Mouse (Mus musculus) urinary bladder, postnatal 36 days (tissue): ENCODE results near the gene Neo1.
"Not testable (repeated sequence)": the region's sequence is repeated elsewhere in the genome, so short reads cannot be mapped to it uniquely, and the experiment has no call there.

Source experiments
- DNase-seq, 2 experiments: peaks; one replicate each; pipeline ENCODE4 v3.0.0; 2022; ENCODE audit warnings: low spot score in 2 of 2, mixed read lengths in 1 of 2

Gene Neo1

GRCm38 (mm10) chr9:58989255-58989928, 46.8 kb downstream of the Neo1 start:
- DNase-seq: no peak

DNA sequence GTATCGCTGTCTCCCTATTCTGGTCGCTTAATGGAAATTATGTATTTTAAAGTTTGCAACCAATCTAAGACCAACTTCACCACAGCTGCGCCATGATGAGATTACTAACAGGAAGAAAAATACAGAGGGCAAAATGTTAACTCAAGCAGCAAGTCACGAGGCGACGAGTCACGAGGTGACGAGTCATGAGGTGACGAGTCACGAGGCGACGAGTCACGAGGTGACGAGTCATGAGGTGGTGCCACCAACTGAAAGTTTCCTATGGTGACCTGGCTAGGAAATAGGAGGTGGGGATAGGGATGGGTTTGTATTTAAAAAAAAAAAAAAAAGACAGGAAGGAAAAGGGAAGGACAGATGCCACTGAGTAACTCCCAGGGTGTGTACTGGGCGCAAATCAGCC, 57.2 kb downstream of the Neo1 start:
- no peak for DNase-seq

GRCm38 (mm10) chr9:58971154-58971553, 65.1 kb downstream of the Neo1 start:
- DNase-seq: not testable (repeated sequence)

DNA sequence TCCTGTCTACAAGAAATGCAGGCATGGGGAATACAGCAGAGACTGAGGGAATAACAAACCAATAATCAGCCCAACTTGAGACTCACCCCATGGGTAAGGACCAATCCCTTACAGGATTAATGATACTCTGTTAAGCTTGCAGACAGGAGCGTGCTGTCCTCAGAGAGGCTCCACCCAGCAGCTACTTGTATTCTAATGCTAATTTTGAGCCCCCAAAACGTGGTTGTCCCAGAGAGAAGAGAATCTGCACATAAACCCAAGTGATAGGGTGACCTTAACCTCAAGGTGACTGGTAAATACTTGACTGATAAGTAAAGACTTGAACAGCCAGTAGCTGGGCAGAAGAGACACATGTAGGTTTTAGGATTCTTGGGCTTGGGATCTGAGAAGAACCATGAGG, 68.9 kb downstream of the Neo1 start:
- no peak for DNase-seq

- no peak for DNase-seq
Measured at GRCm38 (mm10) chr9:58955507-58955906, 80.7 kb downstream of the Neo1 start.

GRCm38 (mm10) chr9:58945910-58946309, 90.3 kb downstream of the Neo1 start:
- DNase-seq: not testable (repeated sequence)

GRCm38 (mm10) chr9:58934776-58935175, 101.5 kb downstream of the Neo1 start:
- DNase-seq: no peak

DNA sequence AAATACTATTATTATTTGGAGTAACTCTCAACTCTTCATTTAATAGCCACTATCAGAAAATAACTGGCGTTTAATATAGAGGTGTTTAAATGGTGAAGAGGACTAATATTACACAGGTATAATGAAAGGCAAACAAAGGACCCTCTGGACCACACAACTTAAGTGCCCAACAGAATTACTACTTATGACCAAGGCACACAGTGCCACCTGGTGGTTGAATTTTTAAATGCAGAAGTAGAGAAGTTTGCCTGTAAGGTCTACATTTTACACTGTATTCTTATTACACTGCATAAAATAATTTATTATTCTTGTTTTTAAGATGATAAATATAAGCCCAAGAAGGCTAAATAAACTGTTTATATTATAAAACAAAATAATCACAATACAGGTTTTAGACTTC, 108.1 kb downstream of the Neo1 start:
- peak in 1 of 2 experiments; percentile 5 for DNase-seq

DNA sequence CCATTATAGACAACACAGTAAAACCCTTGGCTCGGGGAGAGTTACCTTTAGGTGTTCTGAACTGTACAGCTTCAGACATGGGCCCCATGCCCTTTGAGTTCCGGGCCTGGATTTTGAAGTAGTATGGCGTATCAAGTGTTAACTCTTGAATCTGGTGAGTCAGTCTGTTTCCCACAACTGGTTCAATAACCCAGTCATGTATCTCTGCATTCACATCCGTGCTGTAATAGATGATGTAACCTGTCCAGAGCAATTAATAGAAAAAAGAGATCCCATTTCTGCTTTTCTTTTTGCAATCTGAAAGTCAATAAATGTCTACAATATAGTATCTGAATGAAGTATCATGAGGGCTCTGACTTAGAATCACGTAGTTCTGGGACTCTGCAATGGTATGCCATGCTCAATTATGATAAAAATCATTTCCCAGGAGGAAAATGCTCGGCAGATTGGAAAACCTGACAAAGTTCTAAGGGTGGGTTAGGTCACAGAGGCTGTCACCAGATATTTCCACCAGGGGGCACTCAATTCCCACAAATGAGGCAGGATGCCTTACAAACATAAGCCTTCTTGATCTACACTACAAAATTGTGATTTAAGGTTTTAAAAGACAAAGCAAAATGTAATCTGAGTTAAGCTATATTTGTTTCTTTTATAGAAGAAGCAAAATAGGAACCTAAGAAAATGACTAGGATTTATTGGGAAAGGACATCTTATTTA, 133.2 kb downstream of the Neo1 start:
- DNase-seq: peak; percentile 7 to 31

GRCm38 (mm10) chr9:58899602-58900001, 136.6 kb downstream of the Neo1 start:
- DNase-seq: no peak

GRCm38 (mm10) chr9:58891840-58892640, 144.2 kb downstream of the Neo1 start:
- no peak for DNase-seq

DNA sequence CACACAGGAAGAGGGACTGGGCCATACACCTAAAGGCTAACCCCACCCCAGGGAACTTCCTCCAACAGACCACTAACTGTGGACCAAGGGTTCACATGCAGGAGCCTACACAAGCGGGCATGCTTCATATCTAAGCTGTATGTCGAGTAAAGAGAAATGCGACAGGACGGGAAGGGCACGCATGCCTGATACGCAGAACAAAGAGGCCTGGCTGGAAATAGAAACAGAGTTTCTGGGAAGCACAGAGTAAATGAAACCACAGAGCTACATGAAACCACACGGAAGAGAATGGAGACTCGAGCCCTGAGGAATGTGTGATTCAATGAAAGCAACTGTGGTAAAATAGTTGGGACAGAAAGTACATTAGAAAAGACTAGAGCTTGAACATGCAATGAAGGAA, 145.3 kb downstream of the Neo1 start:
- DNase-seq: no peak

GRCm38 (mm10) chr9:58889782-58890448, 146.3 kb downstream of the Neo1 start:
- no peak for DNase-seq

DNA sequence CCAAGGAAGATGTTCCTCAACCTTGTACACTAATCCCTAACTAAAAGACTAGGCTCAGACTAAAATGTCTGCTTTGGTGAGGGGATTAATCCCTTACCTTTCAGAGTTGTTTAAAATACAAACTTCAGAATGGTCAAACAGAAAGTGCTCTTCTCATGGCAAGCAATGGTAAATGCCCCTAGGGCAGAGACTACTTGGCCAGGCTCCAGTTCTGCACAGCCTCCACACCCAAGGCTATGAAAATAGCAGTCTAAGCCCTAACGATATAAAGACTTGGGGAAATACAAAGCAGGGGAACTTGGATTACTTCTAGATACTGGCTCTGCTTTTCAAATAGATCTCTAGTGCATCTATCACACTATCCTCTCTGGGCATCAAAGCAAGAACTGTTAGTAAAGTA, 153.6 kb downstream of the Neo1 start:
- no peak for DNase-seq

GRCm38 (mm10) chr9:58879836-58880235, 156.4 kb downstream of the Neo1 start:
- DNase-seq: no peak

DNA sequence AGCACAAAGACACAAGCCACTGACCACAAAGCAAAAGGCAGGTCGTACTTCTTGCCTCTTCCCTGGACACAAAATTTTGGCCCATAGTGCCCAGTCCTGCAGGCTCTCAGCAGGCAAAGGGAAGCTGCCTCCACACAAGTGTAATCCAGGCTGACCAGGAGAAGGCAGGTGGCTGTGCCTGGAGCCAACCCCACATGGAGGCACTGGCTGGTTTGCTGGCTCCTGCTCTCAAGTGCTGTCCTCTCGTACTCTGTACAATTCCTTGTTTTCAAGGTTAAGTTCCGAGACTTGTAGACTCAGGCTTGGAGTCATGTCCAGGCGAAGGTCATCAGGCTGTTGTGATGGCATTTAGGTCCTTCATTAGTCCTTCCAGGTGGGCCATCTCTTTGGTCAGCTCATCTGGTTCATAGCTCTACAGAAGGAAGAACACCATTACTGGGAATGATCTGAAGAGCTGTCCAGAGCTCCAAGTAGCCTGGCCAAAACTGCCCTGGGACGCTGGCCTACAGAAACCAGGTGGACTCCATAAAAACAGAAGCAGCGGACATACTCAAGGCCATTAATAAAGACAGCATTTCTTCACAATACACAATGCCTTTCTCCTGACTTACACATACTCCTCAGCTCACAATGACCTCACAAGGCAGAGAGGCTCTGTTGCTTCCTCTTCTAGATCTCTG, 159.2 kb downstream of the Neo1 start:
- DNase-seq: no peak

DNA sequence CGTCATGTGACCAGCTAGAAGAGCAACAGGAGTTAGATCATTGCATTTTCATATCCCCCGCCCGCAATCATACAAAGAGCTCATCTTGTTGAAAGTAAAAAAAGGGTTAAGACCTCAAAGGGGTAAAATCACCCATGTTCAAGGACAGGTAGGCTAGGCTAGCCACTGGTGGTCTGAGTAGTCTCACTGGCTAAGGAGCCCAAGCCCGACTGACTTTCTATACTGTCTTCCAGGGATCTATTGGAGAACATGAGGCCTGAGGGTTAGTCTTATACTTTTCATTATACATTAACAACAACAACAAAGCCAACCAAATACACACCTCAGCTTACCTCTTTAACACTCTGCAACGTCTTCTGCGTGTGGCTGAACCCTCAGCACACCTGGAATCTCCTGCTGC, 160.8 kb downstream of the Neo1 start:
- no peak for DNase-seq

DNA sequence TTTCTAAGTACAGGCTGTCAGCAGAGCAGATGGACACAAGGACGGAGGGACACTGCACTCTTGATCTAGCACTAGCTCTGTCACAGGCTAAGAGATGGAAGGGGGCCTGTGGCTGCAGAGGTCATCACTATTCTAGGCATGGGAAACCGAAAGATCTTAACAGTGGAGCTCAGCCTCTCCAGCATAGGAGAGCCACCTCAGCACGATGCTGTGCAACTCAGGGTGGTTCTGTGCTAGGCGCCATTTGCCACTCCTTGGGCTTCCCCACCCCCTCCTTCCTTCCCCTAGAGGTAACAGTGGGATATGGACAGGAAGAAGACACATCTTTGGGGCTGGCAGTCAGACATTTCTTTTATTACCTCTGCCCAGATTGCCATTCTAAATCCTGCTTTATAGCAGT, 161.9 kb downstream of the Neo1 start:
- DNase-seq: no peak

GRCm38 (mm10) chr9:58873541-58874324, 162.5 kb downstream of the Neo1 start:
- peak; percentile 27 to 50 for DNase-seq

- no peak for DNase-seq
Measured at GRCm38 (mm10) chr9:58871141-58871540, 165.1 kb downstream of the Neo1 start.

GRCm38 (mm10) chr9:58863826-58864225, 172.4 kb downstream of the Neo1 start:
- no peak for DNase-seq
